Mouse (Mus musculus) heart, postnatal 0 days (tissue): Measurements from ENCODE around the gene Gm45140.

Experiments used
- CTCF ChIP-seq: IDR thresholded peaks from 2 replicates; pipeline ENCODE4 v1.5.1; 2016; ENCODE audit warnings: antibody characterized with exemption, control low read depth, low read depth
- EP300 ChIP-seq: IDR thresholded peaks from 2 replicates; pipeline ENCODE4 v1.6.1; 2016; ENCODE audit warnings: antibody characterized with exemption, low read depth

DNA sequence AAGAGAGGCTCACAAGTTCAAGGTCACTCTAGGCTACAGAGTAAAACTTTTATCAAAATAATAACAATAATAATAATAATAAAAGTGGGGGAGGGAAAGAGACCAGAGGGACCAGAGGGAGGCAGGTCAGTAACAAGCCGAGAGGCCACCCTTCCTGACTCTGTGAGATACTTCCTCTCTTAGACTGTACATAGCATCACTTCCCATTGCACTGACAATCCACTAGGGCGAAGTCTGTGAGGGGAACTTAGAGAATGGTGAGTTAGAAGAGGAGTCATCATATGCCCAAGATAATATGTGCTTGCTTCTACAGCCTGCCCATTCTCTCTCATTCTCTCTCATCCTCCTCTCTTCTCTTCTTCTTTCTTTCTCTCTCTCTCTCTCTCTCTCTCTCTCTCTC, 29.6 kb downstream of the Gm45140 start:
- TF ChIP-seq CTCF (no peak), EP300 (no peak)
